Mouse (Mus musculus): ENCODE results near the gene Cd82. TPM values are rescaled to one million over a fixed set of nuclear protein-coding genes. Genes with fewer than 3 reads are reported as not detected.

Gene Cd82
- polyA plus RNA-seq, 1 experiment from 2014 or later = 19.6 TPM

DNA sequence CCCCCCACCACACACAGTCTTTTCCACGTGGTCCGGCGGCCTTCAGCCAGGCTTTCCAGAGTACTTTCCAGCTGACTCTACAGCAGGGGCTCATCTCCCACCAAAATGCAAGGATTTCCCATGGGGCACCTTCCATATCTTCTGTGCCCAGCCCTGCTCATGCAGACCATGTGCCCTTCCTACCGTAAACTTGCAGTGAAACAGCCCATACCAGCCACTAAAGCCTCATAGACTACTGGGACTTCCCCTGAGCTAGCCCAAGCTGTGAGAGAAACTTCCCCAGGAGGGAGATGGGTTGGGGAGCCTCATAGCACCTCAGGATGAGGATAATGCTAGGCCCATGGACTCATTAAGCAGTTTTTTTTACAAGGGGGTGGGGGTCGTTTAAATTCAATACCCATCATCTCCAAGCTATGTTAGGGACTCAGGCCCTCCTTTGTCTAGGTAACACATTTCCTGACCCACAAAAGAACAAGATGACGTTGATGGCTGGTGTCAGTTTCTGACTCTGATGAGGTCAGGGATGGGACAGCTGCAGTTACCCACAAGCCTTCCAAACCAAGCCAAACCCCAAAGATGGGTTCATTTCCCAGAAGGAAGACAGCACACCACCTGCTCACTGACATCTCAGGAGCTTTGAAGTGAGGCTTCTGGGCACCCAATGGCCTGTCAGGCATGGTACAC lies 2.0 kb downstream of the Cd82 start:
- H3K27me3 ChIP-seq = no peaks in the 10 kb centered on the region
- no peak for ATAC-seq (replicated peaks)
- no peaks in the 10 kb centered on the region for H3K9me3 ChIP-seq
- no peak overlapping the region for H3K9ac ChIP-seq (replicated peaks)
- no peak overlapping the region for H3K4me3 ChIP-seq
- 87% methylated on average over 6 of the region's 6 CpGs for WGBS
- no peaks in the 10 kb centered on the region for H3K36me3 ChIP-seq
- H3K4me2 ChIP-seq (replicated peaks) = no peak overlapping the region
- H3K27ac ChIP-seq (replicated peaks) = no peak overlapping the region
- H3K4me1 ChIP-seq = peaks cover 18% of the 10 kb centered on the region

DNA sequence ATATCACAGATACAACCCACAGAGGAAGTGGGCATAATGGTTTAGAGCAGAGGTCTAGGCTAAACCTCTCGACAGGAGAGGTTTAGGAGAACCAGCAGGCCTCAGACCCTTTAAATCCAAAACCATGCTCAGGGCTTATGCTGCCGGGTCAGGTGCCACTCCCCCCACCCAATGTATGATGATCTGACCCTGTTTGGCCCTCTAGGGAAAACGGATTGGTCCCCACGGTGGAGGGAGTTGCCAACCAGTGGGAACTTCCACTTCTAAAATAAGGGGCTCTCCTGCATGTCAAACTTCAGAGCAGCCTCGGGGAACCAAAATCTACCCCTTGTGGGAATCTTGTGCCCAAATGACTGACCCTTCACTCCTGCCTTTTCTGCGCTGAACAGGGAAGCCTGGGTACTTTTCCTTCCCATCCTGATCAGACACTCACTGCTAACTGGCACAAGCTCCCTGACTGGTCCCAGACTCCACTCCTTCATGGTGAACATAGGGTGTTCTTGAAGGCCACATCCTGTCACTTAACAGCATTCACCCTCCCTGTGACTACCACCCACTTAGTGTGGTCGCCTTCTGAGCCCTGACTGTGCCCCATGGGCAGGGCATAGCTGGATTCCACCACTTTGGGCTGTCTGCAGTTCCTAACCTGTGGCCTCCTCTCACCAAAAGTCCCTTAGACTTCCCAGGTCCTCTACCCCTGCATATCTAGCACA lies 3.6 kb downstream of the Cd82 start:
- H3K4me2 ChIP-seq (replicated peaks) = no peak overlapping the region
- H3K36me3 ChIP-seq = no peaks in the 10 kb centered on the region
- no peak overlapping the region for H3K9ac ChIP-seq (replicated peaks)
- WGBS = 78% methylated on average over 7 of the region's 7 CpGs
- H3K27me3 ChIP-seq = no peaks in the 10 kb centered on the region
- no peak overlapping the region for H3K4me3 ChIP-seq
- H3K9me3 ChIP-seq = no peaks in the 10 kb centered on the region
- ATAC-seq (replicated peaks) = no peak
- no peak overlapping the region for H3K27ac ChIP-seq (replicated peaks)
- peaks cover 18% of the 10 kb centered on the region for H3K4me1 ChIP-seq

DNA sequence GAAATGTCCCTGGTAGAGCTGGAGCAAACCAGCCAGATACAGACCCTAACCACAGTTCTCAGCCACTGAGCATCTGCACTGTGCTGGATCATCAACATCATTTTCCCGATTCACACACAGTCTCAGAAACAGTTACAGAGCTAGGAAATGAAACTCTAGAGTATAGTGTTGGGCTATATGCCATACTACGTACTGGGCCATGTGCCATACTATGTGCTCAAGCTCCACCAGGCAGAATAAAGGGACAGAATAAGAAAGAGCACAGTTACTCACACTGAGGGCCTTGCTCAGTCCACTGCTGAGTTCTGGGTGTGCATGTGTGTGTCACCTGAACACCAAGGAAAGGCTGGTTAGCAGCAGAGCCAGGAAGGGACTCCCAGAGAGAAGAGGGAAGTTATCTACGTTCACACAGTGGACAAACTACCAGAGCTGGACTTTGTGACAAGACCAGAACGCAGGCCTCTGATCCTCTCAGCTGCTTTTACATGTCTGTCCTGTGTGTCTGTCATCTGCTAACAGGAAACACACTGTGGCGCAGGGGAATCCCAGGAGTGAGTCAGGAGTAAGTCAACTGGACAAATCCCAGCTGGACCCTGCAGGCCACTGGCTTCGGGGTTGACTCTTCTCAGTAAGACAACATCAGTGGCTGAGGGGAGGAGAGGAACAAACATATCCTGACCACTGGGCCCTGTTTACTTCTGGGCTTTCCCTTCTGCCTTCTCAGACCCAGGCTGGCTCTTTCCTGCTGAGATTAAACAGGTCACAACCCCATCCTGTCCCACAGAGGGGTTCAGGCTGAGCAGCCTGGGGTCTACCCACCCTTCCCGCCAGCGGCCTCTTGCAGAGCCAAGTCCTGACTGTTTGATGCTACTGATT lies 4.4 kb downstream of the Cd82 start:
- Histone ChIP-seq H3K27me3 (no peaks in the 10 kb centered on the region), H3K36me3 (no peaks in the 10 kb centered on the region), H3K9me3 (no peaks in the 10 kb centered on the region), H3K4me3 (no peak overlapping the region), H3K4me2 (replicated peaks) (no peak overlapping the region), H3K4me1 (peaks cover 18% of the 10 kb centered on the region), H3K27ac (replicated peaks) (no peak overlapping the region), H3K9ac (replicated peaks) (no peak overlapping the region)
- no peak for ATAC-seq (replicated peaks)
- WGBS = 81% methylated on average over 8 of the region's 8 CpGs

DNA sequence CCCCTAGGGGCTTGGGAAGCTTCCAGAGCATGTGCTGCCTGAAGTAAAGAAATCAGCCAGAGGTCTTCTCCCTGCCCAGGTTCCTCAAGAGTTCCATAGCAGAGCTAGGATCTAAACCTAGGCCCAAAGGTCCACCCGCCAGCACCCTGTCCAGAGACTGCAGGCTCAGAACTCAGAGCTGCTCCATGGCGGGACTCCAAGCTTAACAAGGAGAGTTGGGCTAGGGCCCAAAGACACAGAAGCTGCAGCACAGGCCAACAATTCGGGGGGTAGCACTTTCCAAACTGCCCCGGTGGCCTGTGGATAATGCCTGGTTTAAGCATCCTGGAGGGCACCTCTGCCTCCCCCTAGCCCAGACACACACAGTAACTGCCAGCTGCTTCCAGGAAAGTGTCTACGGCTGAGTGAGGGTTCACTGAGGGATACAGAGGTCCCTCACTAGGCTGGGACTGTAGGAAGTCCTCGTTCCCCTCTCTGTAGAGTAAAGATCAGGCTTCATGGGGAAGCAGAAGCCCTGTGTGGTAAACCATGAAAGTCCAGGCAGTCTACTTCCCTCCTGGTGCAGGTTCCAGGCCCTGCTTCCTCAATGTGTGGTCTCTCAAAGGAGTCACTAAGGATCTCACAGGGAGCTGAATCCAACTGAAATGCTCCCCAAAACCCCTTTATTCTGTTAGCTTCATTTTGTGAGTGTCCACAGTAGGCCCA lies 5.4 kb downstream of the Cd82 start:
- H3K9me3 ChIP-seq = no peaks in the 10 kb centered on the region
- H3K36me3 ChIP-seq = no peaks in the 10 kb centered on the region
- H3K27ac ChIP-seq (replicated peaks) = no peak overlapping the region
- ATAC-seq (replicated peaks) = no peak
- peaks cover 15% of the 10 kb centered on the region for H3K4me1 ChIP-seq
- H3K27me3 ChIP-seq = no peaks in the 10 kb centered on the region
- no peak overlapping the region for H3K9ac ChIP-seq (replicated peaks)
- H3K4me3 ChIP-seq = no peak overlapping the region
- no peak overlapping the region for H3K4me2 ChIP-seq (replicated peaks)
- 64% methylated on average over 6 of the region's 6 CpGs for WGBS

DNA sequence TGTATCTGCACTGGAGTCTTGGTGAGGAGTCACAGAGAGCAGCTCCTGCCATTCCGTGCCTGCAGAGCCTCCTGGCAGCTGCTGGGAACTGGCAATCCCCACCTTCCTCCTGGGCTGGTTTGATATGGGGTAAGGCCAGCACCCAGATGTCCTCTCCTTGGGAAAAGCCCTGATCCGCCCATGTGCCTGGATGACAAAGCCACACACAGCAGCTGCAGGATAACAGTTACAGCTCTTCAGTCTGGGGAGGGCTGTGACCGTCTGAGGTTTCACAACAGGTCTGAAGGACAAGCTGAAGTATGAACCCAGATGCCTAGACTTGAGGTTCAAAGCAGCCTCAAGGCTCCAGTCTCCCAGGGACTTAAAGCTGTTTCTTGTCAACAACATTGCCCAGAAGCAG lies 6.8 kb downstream of the Cd82 start:
- Histone ChIP-seq H3K4me3 (no peak overlapping the region), H3K27me3 (no peaks in the 10 kb centered on the region), H3K27ac (replicated peaks) (no peak overlapping the region), H3K9ac (replicated peaks) (no peak overlapping the region), H3K36me3 (no peaks in the 10 kb centered on the region), H3K9me3 (no peaks in the 10 kb centered on the region), H3K4me1 (0 out of 2 replicates have a peak, but pooled peaks cover 3% of the 10 kb centered on the region), H3K4me2 (replicated peaks) (no peak overlapping the region)
- no peak for ATAC-seq (replicated peaks)
- WGBS = 74% methylated on average over 3 of the region's 3 CpGs

DNA sequence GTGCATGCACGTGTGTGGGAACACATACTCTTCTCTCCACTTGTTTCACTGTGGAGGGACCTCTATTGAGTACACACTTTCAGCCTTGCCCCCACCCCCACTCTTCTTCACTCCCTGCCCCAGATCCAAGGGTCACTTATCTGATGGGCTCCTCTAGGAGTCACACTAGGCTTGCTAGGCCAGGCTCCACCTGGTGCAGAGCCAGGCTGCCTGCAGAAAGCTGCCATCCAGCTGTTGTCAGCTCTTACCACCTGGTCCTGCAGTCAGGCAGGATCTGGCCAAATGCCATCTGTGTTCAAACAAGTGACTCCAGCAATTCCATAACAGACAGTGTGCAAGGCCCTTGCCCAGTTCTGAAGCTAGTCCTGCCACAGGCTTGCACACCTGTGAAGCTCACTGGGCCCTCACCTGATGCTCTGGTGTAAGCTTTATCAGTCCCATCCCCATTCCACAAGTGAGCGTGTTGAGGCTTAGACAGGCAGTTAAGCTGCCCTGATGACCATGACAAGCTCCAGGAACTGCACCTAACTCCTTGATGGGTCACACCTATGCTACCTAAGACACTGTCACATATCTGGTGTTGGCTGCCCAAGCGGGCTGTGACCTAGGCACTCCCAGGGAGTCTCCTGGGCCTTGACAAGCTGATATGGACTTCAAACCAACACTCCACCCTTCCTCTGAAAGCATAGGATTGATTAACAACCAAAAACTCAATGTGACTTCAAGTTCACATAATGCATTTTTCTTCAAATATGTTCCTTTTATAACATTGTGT lies 7.9 kb downstream of the Cd82 start:
- H3K9me3 ChIP-seq = no peaks in the 10 kb centered on the region
- no peaks in the 10 kb centered on the region for H3K36me3 ChIP-seq
- WGBS = 84% methylated on average over 3 of the region's 3 CpGs
- no peak overlapping the region for H3K4me3 ChIP-seq
- H3K27me3 ChIP-seq = no peaks in the 10 kb centered on the region
- H3K9ac ChIP-seq (replicated peaks) = no peak overlapping the region
- H3K4me2 ChIP-seq (replicated peaks) = no peak overlapping the region
- no peak for ATAC-seq (replicated peaks)
- 0 out of 2 replicates have a peak, but pooled peaks cover 3% of the 10 kb centered on the region for H3K4me1 ChIP-seq
- no peak overlapping the region for H3K27ac ChIP-seq (replicated peaks)

DNA sequence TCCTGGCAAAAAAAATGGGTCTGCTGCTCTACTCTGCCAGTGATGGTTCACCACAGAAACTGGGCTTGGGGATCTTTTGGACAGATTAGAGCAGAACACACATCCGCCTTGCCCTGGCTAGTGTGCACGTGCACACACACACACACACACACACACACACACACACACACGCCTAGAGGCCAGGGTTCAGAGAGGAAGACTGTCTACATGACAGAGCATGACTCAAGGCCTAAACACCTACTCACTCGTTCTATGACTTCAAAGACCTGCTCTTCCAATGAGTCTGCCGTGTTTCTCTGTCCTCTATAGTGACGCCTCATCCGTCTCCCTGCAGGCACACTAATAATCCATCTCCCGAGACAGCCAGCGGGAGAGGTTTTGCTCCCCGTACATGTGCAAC lies 8.6 kb downstream of the Cd82 start:
- 76% methylated on average over 10 of the region's 10 CpGs for WGBS
- Histone ChIP-seq H3K4me1 (0 out of 2 replicates have a peak, but pooled peaks cover 3% of the 10 kb centered on the region), H3K4me3 (no peak overlapping the region), H3K4me2 (replicated peaks) (no peak overlapping the region), H3K36me3 (no peaks in the 10 kb centered on the region), H3K27ac (replicated peaks) (no peak overlapping the region), H3K9ac (replicated peaks) (no peak overlapping the region), H3K9me3 (no peaks in the 10 kb centered on the region), H3K27me3 (no peaks in the 10 kb centered on the region)
- ATAC-seq (replicated peaks) = no peak

DNA sequence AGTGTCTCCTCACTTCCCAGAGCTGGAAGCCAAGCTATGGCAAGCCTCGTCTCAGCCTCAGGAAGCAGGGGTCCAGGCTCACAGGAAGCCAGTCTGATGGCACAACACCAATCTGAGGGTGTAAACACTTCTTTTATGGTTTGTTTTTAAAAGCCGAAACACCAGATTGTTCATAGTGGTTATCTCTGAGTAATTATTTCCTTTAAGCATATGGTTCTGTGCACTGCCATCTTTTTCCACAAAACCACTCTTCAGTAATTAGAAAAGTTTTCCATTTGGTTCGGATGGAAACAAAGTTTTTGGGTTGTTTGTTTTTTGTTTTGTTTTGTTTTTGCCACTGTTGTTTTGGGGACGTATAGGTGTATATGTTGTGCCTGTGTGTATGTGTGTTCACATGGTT lies 9.9 kb downstream of the Cd82 start:
- 79% methylated on average over 4 of the region's 4 CpGs for WGBS
- H3K9ac ChIP-seq (replicated peaks) = no peak overlapping the region
- H3K9me3 ChIP-seq = no peaks in the 10 kb centered on the region
- H3K4me2 ChIP-seq (replicated peaks) = no peak overlapping the region
- no peak overlapping the region for H3K27ac ChIP-seq (replicated peaks)
- no peaks in the 10 kb centered on the region for H3K36me3 ChIP-seq
- no peaks in the 10 kb centered on the region for H3K27me3 ChIP-seq
- H3K4me1 ChIP-seq = 0 out of 2 replicates have a peak, but pooled peaks cover 3% of the 10 kb centered on the region
- no peak for ATAC-seq (replicated peaks)
- H3K4me3 ChIP-seq = no peak overlapping the region

DNA sequence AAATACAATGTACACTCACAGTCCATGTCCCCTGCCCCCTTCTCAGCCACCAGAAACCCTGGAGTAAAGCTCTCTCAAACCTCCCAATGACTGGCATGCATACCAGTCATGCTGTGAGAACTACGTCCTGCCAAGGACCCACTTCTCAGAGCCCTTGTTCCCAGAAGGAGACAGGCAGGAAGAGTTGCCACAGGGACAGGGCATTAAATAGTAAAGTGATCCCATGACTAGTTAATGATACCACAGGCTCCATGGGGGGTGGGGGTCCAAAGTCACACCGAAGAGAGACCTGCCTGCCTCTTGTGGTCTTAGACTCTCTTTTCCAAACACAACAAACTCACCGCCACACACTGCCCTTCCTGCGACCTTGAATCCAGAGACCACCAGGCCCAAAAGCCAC lies 10.4 kb downstream of the Cd82 start:
- Histone ChIP-seq H3K4me3 (no peak overlapping the region), H3K4me2 (replicated peaks) (no peak overlapping the region), H3K27ac (replicated peaks) (no peak overlapping the region), H3K9ac (replicated peaks) (no peak overlapping the region), H3K4me1 (0 out of 2 replicates have a peak, but pooled peaks cover under 1% of the 10 kb centered on the region), H3K36me3 (no peaks in the 10 kb centered on the region), H3K27me3 (no peaks in the 10 kb centered on the region), H3K9me3 (no peaks in the 10 kb centered on the region)
- ATAC-seq (replicated peaks) = no peak
- 83% methylated on average over 4 of the region's 4 CpGs for WGBS

DNA sequence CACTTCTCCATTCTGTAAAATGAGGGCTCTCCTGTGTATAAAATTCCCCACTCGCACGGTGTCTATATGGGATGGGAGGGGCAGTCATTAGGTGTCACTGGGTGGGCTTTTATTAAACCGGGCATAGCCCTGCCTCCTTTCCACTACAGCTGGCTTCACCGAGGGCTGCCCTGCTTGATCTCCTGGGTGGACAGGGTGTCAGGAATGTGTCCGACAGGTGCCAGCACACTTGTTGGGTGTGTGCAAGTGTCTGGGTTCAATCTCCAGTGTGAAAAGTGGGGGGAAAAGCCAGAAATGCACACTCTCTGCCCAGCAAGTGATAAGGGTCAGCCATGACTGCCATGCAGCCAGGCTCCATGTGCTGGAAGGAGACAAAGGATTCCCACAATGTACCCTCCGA lies 10.9 kb downstream of the Cd82 start:
- Histone ChIP-seq H3K36me3 (no peaks in the 10 kb centered on the region), H3K9me3 (no peaks in the 10 kb centered on the region), H3K4me1 (no peaks in the 10 kb centered on the region), H3K4me2 (replicated peaks) (no peak overlapping the region), H3K27me3 (no peaks in the 10 kb centered on the region), H3K27ac (replicated peaks) (no peak overlapping the region), H3K9ac (replicated peaks) (no peak overlapping the region), H3K4me3 (no peak overlapping the region)
- no peak for ATAC-seq (replicated peaks)
- 62% methylated on average over 6 of the region's 6 CpGs for WGBS

DNA sequence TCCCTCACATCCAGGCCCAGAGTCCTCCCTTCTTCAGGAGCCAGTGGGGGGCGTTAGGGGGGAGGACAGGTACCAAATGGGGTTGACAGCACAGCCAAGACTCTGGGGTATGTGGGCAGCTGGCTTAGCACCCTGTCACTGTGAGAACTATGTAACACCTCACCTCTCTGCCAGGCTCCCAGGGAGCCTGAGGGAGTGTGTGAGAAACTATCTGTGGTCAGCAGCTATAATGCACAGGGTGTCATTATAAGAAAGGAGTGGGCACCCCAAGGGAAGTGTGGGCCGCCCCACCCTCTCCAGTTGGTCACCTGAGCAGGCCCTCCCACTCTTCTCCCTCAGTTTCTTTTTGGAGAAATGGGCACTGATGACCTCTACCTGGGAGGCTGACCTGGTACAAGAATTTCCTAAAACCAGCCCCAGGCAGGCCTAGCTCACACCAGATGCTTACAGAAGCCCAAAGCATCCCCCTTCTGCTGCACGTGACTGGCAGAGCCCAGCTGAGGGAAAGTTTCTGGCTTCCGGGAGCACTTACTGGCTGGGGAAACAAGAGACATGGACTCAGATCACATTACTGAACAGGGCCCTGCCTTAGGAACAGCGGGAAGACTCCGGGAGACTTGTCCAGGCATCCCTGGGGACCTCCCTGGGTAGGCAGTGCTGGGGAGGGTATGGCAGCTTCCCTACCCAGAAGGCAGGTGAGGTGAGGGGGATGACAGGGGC lies 11.6 kb downstream of the Cd82 start:
- Histone ChIP-seq H3K36me3 (no peaks in the 10 kb centered on the region), H3K9me3 (no peaks in the 10 kb centered on the region), H3K27me3 (no peaks in the 10 kb centered on the region), H3K4me1 (no peaks in the 10 kb centered on the region), H3K4me2 (replicated peaks) (no peak overlapping the region), H3K27ac (replicated peaks) (no peak overlapping the region), H3K4me3 (no peak overlapping the region), H3K9ac (replicated peaks) (no peak overlapping the region)
- ATAC-seq (replicated peaks) = no peak
- WGBS = 69% methylated on average over 6 of the region's 6 CpGs

All from forebrain, embryonic 15.5 days (tissue).